Mouse (Mus musculus): Measurements from ENCODE around the gene Cstad. TPM values are rescaled to one million over a fixed set of nuclear protein-coding genes. Genes with fewer than 3 reads are reported as not detected.

Cstad gene
- polyA plus RNA-seq, 1 experiment from 2014 or later: 0.49 TPM

DNA sequence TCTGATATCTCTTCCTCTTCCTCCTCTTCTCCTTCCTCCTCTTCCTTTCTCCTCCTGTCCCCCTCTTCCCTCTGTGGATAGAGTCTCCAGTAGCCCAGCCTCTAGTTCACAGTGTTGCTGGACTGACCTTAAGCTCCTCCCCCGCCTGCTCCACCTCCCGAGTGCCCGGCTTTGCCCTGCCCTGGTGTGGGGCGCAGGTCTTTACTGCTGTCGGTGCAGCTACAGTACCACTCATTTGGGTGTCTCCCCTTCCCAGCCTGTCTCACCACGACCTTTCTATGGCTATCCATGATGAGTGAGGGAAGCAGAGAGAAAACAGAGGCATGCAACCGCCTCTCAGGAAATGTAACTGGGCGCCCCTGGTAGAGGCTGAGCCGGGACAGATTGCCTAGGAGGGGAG is 5.5 kb downstream of the Cstad start:
- Histone ChIP-seq H3K9me3 (replicated peaks) (no peaks in the 10 kb centered on the region), H3K4me1 (peaks cover 46% of the 10 kb centered on the region), H3K4me2 (peak overlapping the region; percentile 4; the same call in 1 of the 2 replicates), H3K9ac (no peak overlapping the region; the same call in 1 of the 2 replicates), H3K4me3 (no peak overlapping the region), H3K27me3 (no peaks in the 10 kb centered on the region), H3K36me3 (ENCODE audit: poor library complexity, severe bottlenecking) (no peaks in the 10 kb centered on the region), H3K27ac (peak overlapping the region; percentile 35)
- ATAC-seq: no peak
- 20% methylated on average over 9 of the region's 9 CpGs for WGBS

- no peaks in the 10 kb centered on the region for H3K36me3 ChIP-seq (ENCODE audit: poor library complexity, severe bottlenecking)
- H3K4me2 ChIP-seq: 0 out of 2 replicates have a peak overlapping the region, but pooled peaks have one; percentile 4
- ATAC-seq: no peak
- no peak overlapping the region for H3K4me3 ChIP-seq
- no peaks in the 10 kb centered on the region for H3K9me3 ChIP-seq (replicated peaks)
- H3K4me1 ChIP-seq: peaks cover 50% of the 10 kb centered on the region
- peak overlapping the region; percentile 27; the same call in 1 of the 2 replicates for H3K9ac ChIP-seq
- peak overlapping the region; percentile 48; the same call in 1 of the 2 replicates for H3K27ac ChIP-seq
- H3K27me3 ChIP-seq: no peaks in the 10 kb centered on the region
- WGBS: 20% methylated on average over 17 of the region's 20 CpGs
Observed at GRCm38 (mm10) chr2:30600965-30601841, 6.4 kb downstream of the Cstad start.

GRCm38 (mm10) chr2:30602451-30602850 is 7.6 kb downstream of the Cstad start:
- ATAC-seq: no peak
- peaks cover 62% of the 10 kb centered on the region for H3K4me1 ChIP-seq

GRCm38 (mm10) chr2:30603731-30604130 is 8.9 kb downstream of the Cstad start:
- Histone ChIP-seq H3K27me3 (no peaks in the 10 kb centered on the region), H3K9ac (no peak overlapping the region), H3K27ac (no peak overlapping the region), H3K4me3 (no peak overlapping the region), H3K4me2 (no peak overlapping the region), H3K4me1 (peaks cover 75% of the 10 kb centered on the region), H3K36me3 (ENCODE audit: poor library complexity, severe bottlenecking) (no peaks in the 10 kb centered on the region), H3K9me3 (replicated peaks) (no peaks in the 10 kb centered on the region)
- ATAC-seq: no peak
- 64% methylated on average over 5 of the region's 5 CpGs for WGBS

More at GRCm38 (mm10) chr2:30602451-30602850, 7.6 kb downstream of the Cstad start:
- H3K27me3 ChIP-seq: no peaks in the 10 kb centered on the region
- no peaks in the 10 kb centered on the region for H3K36me3 ChIP-seq (ENCODE audit: poor library complexity, severe bottlenecking)
- no peak overlapping the region for H3K27ac ChIP-seq
- H3K9ac ChIP-seq: no peak overlapping the region
- no peak overlapping the region for H3K4me2 ChIP-seq
- no peak overlapping the region for H3K4me3 ChIP-seq
- no peaks in the 10 kb centered on the region for H3K9me3 ChIP-seq (replicated peaks)

DNA sequence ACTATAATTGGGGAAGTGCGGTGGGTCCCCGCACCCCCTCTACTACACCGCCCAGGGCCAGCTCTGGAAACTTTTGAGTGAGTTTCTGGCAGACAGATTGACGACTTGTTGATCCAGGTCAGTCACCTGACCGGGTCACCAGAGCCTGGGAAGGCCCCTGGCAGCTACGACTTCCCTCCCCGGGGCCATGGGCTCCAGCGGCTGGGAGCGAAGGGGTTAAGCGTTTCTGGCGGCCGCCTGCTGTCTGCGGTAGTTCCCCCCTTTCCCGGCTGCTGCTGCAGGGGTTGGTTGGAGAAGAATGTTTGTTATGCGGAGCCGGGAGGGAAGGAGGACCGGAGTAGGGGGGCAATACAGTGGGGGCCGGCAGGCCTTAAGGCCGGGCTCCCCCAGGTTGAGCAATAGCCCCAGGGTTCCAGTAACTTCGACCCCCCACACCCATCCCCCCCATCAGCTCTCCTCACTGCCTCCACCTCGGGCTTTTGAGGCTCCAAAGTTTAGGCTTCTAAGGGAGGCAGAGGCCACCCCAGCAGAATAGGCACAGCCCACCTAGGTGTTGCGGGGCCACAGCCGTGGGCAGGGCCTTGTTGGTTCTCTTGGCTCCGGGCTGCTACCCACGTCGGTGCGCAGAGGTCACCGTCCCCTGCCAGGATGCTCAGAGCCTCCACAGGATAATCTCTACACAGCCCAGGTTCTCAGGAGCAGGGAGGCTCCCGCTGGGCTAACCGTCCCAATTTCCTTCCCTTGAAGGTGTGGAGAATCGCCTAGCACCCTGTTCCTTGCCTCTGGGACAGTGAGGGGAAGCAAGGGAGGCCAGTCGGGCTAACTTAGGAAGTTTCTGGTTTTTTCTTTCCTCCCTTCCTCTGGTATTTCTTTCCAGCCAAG is 10.3 kb downstream of the Cstad start:
- peak; percentile 42; the same call in 1 of the 2 replicates for ATAC-seq
- H3K4me3 ChIP-seq: peak overlapping the region; percentile 13; the same call in 1 of the 2 replicates

GRCm38 (mm10) chr2:30605762-30606051 is 10.9 kb downstream of the Cstad start:
- H3K9me3 ChIP-seq (replicated peaks): no peaks in the 10 kb centered on the region
- H3K36me3 ChIP-seq (ENCODE audit: poor library complexity, severe bottlenecking): no peaks in the 10 kb centered on the region
- no peak overlapping the region for H3K4me3 ChIP-seq
- WGBS: 19% methylated on average over 6 of the region's 6 CpGs
- peak overlapping the region; percentile 86 for H3K27ac ChIP-seq
- ATAC-seq: no peak
- no peaks in the 10 kb centered on the region for H3K27me3 ChIP-seq
- peak overlapping the region; percentile 45; the same call in 1 of the 2 replicates for H3K9ac ChIP-seq
- H3K4me2 ChIP-seq: peak overlapping the region; percentile 56
- peaks cover 78% of the 10 kb centered on the region for H3K4me1 ChIP-seq

More for the DNA sequence above, 10.3 kb downstream of the Cstad start:
- peaks cover 84% of the 10 kb centered on the region for H3K4me1 ChIP-seq
- 1% methylated on average over 32 of the region's 32 CpGs for WGBS
- H3K36me3 ChIP-seq (ENCODE audit: poor library complexity, severe bottlenecking): no peaks in the 10 kb centered on the region
- H3K9me3 ChIP-seq (replicated peaks): no peaks in the 10 kb centered on the region
- H3K9ac ChIP-seq: peak overlapping the region; percentile 45
- no peaks in the 10 kb centered on the region for H3K27me3 ChIP-seq
- H3K4me2 ChIP-seq: peak overlapping the region; percentile 56
- H3K27ac ChIP-seq: peak overlapping the region; percentile 86

DNA sequence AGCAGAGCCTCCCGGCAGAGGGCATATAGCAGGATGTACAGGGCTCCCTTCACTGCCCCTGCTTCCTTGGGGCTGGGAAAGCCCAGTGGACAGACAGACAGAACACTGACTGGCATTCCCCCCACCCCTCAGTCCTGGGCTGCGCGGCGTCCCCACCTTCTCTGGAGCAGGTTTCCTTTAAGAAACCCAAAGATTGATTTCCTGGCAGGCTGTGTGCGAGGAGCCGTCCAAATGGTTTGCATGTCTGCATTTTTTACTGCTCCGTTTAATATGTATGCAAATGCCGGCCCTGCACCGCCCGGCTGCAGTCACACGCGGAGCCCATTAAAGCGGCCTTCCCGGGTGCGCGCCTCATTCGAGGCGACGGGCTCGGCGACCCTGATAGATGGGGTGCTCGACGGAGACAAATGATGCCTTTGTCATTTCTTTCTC is 11.8 kb downstream of the Cstad start:
- Histone ChIP-seq H3K4me2 (peak overlapping the region; percentile 42), H3K4me1 (peaks cover 69% of the 10 kb centered on the region), H3K36me3 (ENCODE audit: poor library complexity, severe bottlenecking) (no peaks in the 10 kb centered on the region), H3K9me3 (replicated peaks) (no peaks in the 10 kb centered on the region), H3K4me3 (no peak overlapping the region), H3K27me3 (no peaks in the 10 kb centered on the region), H3K9ac (peak overlapping the region; percentile 39), H3K27ac (peak overlapping the region; percentile 86)
- ATAC-seq: peak; percentile 59
- WGBS: 6% methylated on average over 23 of the region's 23 CpGs

DNA sequence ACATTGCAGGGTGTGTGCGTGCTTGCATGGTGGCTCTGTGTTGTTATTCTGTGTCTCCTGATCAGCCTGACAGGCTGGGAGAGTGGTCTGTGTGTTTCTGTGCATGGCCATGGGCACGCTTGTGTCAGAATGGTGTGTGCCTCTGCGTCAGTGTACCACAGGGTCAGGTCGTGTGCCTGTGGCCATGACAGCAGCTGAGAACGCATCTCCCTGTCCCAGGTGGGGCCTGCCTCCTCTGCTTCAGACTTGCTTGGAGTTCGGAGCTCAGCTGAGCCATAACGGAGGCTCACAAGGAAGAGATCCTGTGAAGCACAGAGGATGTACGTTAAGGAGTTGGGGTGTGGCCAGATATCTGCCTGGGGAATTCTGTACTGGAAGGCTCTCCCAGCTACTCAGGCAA is 13.1 kb downstream of the Cstad start:
- H3K9ac ChIP-seq: no peak overlapping the region
- 71% methylated on average over 8 of the region's 8 CpGs for WGBS
- no peak overlapping the region for H3K4me3 ChIP-seq
- H3K27me3 ChIP-seq: no peaks in the 10 kb centered on the region
- ATAC-seq: no peak
- H3K4me1 ChIP-seq: peaks cover 66% of the 10 kb centered on the region
- no peak overlapping the region for H3K4me2 ChIP-seq
- no peaks in the 10 kb centered on the region for H3K9me3 ChIP-seq (replicated peaks)
- H3K36me3 ChIP-seq (ENCODE audit: poor library complexity, severe bottlenecking): no peaks in the 10 kb centered on the region
- H3K27ac ChIP-seq: peak overlapping the region; percentile 86

DNA sequence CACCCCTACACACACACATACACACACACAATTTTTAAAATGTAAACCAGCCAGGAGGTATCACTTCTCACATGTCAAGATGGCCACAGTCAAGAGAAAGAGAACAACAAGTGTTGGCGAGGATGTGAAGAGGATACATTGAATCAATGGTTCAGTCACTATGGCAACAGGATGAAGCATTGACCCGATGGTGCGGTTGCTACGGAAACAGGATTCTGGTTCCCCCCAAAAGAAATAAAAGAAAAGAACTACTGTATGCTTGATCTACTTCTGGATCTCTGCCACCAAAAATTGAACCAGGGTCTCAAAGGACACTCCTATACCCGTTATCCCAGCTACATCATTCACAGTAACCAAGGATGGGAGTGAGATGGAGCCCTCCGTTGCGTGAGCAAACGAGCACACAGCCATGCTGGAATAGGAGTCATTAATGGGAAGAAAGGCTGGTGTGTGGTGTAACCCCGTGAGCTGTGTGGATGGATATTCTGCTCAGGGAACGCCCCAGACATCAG is 13.9 kb downstream of the Cstad start:
- Histone ChIP-seq H3K27ac (peak overlapping the region; percentile 3; the same call in 1 of the 2 replicates), H3K9me3 (replicated peaks) (no peaks in the 10 kb centered on the region), H3K4me1 (peaks cover 65% of the 10 kb centered on the region), H3K9ac (no peak overlapping the region), H3K4me3 (no peak overlapping the region), H3K36me3 (ENCODE audit: poor library complexity, severe bottlenecking) (no peaks in the 10 kb centered on the region), H3K27me3 (no peaks in the 10 kb centered on the region), H3K4me2 (no peak overlapping the region)
- ATAC-seq: no peak
- WGBS: 44% methylated on average over 10 of the region's 10 CpGs

DNA sequence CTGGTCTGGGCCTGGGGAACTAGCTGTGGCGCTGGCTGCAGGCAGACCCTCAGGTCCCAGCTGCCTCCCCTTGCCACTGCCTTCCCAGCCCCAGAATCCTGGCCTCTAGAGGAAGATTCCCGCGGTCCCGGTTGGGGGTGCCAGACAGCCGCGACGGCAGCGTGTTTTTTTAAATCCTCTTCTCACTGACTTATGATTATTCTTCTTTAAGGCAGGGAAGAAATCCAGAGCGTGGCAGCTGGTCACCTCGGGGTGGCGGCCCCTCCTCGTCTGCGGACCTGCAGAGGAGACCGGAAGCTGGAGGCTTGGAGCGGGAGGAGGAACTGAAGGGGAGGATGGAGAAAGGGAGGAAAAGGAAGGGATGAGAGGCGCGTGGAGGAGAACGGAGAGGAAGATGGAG is 18.7 kb downstream of the Cstad start:
- no peaks in the 10 kb centered on the region for H3K27me3 ChIP-seq
- H3K9me3 ChIP-seq (replicated peaks): no peaks in the 10 kb centered on the region
- peaks cover 33% of the 10 kb centered on the region for H3K4me1 ChIP-seq
- peak overlapping the region; percentile 50 for H3K4me2 ChIP-seq
- peak; percentile 68 for ATAC-seq
- no peaks in the 10 kb centered on the region for H3K36me3 ChIP-seq (ENCODE audit: poor library complexity, severe bottlenecking)
- peak overlapping the region; percentile 9 for H3K4me3 ChIP-seq
- H3K9ac ChIP-seq: peak overlapping the region; percentile 64
- peak overlapping the region; percentile 91 for H3K27ac ChIP-seq
- WGBS: under 1% methylated on average over 18 of the region's 18 CpGs

DNA sequence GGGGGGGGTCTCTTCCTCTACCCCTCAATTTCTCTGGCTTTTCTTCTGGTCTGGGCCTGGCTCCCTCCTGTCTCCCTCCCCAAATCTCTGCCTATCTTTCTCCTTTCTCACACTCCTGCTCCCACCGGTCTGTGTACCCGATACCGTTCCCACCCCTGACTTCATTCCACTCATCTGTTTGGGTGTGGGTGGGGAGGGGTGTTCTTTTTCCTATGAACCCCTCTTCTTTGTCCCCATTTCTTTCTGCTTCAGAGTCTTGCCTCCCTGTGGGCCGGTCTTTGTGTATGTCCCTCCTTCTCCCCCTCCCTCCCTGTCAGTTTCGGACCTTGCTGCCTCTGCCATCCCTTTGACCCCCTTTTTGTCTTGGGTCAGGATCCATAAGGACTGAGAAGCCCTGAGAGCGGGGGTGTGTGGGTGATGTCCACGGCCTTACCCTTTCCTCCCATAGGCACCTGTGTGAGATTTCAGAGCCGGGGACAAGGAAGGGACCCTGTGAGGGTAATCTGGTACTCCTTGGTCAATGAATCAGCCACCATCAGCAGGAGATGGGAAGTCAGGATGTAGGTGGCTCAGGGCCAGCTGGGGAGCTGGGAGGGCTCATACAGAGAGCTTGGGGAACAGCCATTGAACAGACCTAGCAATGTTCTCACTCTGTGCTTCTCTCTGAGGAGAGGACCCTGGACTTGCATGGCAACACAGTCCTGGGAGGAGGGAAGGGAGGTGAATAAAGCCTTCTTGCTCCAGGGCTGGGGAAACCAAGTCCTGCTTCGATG is 19.5 kb downstream of the Cstad start:
- no peaks in the 10 kb centered on the region for H3K27me3 ChIP-seq
- peak overlapping the region; percentile 50 for H3K4me2 ChIP-seq
- no peaks in the 10 kb centered on the region for H3K36me3 ChIP-seq (ENCODE audit: poor library complexity, severe bottlenecking)
- H3K9me3 ChIP-seq (replicated peaks): no peaks in the 10 kb centered on the region
- peaks cover 26% of the 10 kb centered on the region for H3K4me1 ChIP-seq
- peak overlapping the region; percentile 64 for H3K9ac ChIP-seq
- peak; percentile 44; the same call in 1 of the 2 replicates for ATAC-seq
- peak overlapping the region; percentile 9; the same call in 1 of the 2 replicates for H3K4me3 ChIP-seq
- WGBS: 27% methylated on average over 9 of the region's 9 CpGs
- H3K27ac ChIP-seq: peak overlapping the region; percentile 91
